Comparison of ENCODE assay signal across 10 mouse cellular contexts in the genomic region with DNA sequence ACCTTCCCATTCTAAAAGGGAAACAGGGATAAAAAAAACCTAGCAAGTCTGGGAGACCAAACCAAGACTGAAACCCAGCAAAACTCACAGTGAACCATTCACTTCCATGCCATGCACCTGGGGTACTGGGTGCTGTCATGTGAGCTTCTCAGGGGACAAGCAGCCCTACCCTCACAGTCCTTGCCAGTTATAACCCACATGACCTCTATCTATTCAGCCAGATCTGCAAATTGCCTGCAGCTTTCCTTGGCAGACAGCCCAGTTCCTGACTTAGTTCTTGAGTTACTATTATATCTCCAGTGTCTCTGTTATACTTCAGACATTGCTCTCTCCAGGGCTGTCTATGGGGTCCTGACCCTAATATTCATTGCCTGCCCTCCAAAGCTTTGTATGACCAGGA.
DNase-seq lines count a peak whose midpoint lies in the region; ATAC-seq and TF ChIP-seq lines count a peak whose summit lies in the region.
"Had no signal": no experiment of that assay in that cellular context is flagged by ENCODE, and none has a peak within 500 bp of the region (broad histone marks: within the 10 kb centered on the region; RNA-seq: fewer than 3 reads in every experiment).

No protein-coding gene starts in this region.

- no peaks in the 10 kb centered on the region for H3K36me3 ChIP-seq in intestine, embryonic 15.5 days
- H3K36me3 ChIP-seq in intestine, postnatal 0 days (ENCODE audit: control insufficient read depth, insufficient read depth), result no peaks in the 10 kb centered on the region
- H3K36me3 ChIP-seq in liver, postnatal 0 days (replicated peaks; ENCODE audit: insufficient read depth, low read length), result no peaks in the 10 kb centered on the region

- no peaks in the 10 kb centered on the region for H3K27me3 ChIP-seq in intestine, embryonic 15.5 days (replicated peaks)
- H3K27me3 ChIP-seq in intestine, postnatal 0 days (replicated peaks; ENCODE audit: control insufficient read depth, insufficient read depth, low read length), result no peaks in the 10 kb centered on the region
- no peaks in the 10 kb centered on the region for H3K27me3 ChIP-seq in liver, postnatal 0 days (ENCODE audit: insufficient read depth, low read length)

- H3K4me2 ChIP-seq in intestine, embryonic 15.5 days (replicated peaks), result no peak overlapping the region
- H3K4me2 ChIP-seq in intestine, postnatal 0 days (replicated peaks; ENCODE audit: low read depth), result no peak overlapping the region
- H3K4me2 ChIP-seq in liver, postnatal 0 days (ENCODE audit: low read depth, low read length), result 0 out of 2 replicates have a peak overlapping the region, but pooled peaks have one; percentile 7

- TF ChIP-seq CTCF in intestine, postnatal 0 days (IDR thresholded peaks at IDR 0.05; ENCODE audit: low read depth), result no peak
- no peak for TF ChIP-seq CTCF in liver, postnatal 0 days (IDR thresholded peaks at IDR 0.05; ENCODE audit: low read depth)

- H3K4me1 ChIP-seq in intestine, embryonic 15.5 days (replicated peaks), result no peaks in the 10 kb centered on the region
- H3K4me1 ChIP-seq in intestine, postnatal 0 days (replicated peaks; ENCODE audit: control insufficient read depth, insufficient read depth, low read length), result no peaks in the 10 kb centered on the region
- H3K4me1 ChIP-seq in liver, postnatal 0 days (ENCODE audit: insufficient read depth), result peaks cover 26% of the 10 kb centered on the region

- H3K4me3 ChIP-seq in intestine, embryonic 15.5 days (replicated peaks), result no peak overlapping the region
- H3K4me3 ChIP-seq in intestine, postnatal 0 days (ENCODE audit: low read depth, low read length), result no peak overlapping the region
- H3K4me3 ChIP-seq in liver, postnatal 0 days (ENCODE audit: low read depth, low read length), result no peak overlapping the region

- H3K27ac ChIP-seq in intestine, embryonic 15.5 days, result no peak overlapping the region
- no peak overlapping the region for H3K27ac ChIP-seq in intestine, postnatal 0 days (ENCODE audit: low read depth, low read length)
- H3K27ac ChIP-seq in liver, postnatal 0 days (ENCODE audit: low read depth), result peak overlapping the region; percentile 26

- TF ChIP-seq EP300 in liver, postnatal 0 days (IDR thresholded peaks at IDR 0.05; ENCODE audit: low read depth), result peak; percentile 90

- H3K9me3 ChIP-seq in intestine, embryonic 15.5 days, result no peaks in the 10 kb centered on the region
- no peaks in the 10 kb centered on the region for H3K9me3 ChIP-seq in intestine, postnatal 0 days (ENCODE audit: control insufficient read depth)
- no peaks in the 10 kb centered on the region for H3K9me3 ChIP-seq in liver, postnatal 0 days (ENCODE audit: low read length)

- peak; percentile 18 for DNase-seq in kidney, adult 18-20 months
- DNase-seq in liver, postnatal 0 days, result peak; percentile 69
- DNase-seq in thymus, postnatal 36 days, result no peak
- DNase-seq in frontal cortex, postnatal 25 days (ENCODE audit: low spot score in 2 of 2), result no peak
- DNase-seq in cerebellum, adult 8-10 months, result no peak
- DNase-seq: layer of hippocampus, postnatal 36 days had no signal

- 0 out of 2 replicates have a peak, but pooled peaks have one; percentile 28 for ATAC-seq in intestine, embryonic 15.5 days
- ATAC-seq in intestine, postnatal 0 days, result no peak
- ATAC-seq in erythroblast, adult 5-6 weeks (replicated peaks; ENCODE audit: low FRiP score, poor library complexity, severe bottlenecking), result peak; percentile 51
- peak; percentile 68 for ATAC-seq in liver, postnatal 0 days
- ATAC-seq: Patski had no signal

- no peak overlapping the region for H3K9ac ChIP-seq in intestine, embryonic 15.5 days
- no peak overlapping the region for H3K9ac ChIP-seq in intestine, postnatal 0 days (ENCODE audit: low read depth, low read length)
- H3K9ac ChIP-seq in liver, postnatal 0 days (replicated peaks), result no peak overlapping the region

Comparison
In these comparisons a context has a peak if more than half of its experiments do, and no peak if none do; other contexts are left out.
1. DNase-seq: peak in kidney, adult 18-20 months (single experiment) and liver, postnatal 0 days (single experiment); none in thymus, postnatal 36 days (0 of 2), frontal cortex, postnatal 25 days (0 of 2) and cerebellum, adult 8-10 months (single experiment).